Mouse (Mus musculus): ENCODE measurements around the gene Ipo4. TPM values are rescaled to one million over a fixed set of nuclear protein-coding genes. Genes with fewer than 3 reads are reported as not detected.

The Ipo4 gene
- total and polyA plus RNA-seq, 3 experiments: 18.1 to 75.8 (median 24.1) TPM

DNA sequence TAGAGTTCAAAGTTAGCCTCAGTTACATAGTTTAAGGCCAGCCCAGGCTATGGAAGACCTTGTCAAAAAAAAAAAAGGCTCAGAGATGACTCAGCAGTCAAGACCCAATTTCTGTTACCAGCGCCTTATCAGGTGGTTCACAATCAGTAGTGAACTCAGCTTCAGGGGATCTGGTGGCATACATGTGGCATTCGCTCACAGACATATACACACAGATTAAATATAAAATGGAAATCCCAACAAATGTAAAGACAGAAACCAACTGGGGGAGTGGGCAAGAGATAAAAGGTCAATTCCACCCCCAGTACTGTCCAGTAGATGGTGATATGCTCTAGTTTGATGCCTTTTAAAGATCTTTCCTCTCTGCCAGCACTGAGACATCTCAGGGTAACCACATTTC is 49.6 kb downstream of the Ipo4 start:
- H3K36me3 ChIP-seq (replicated peaks): peaks cover 49% of the 10 kb centered on the region
- peaks cover 72% of the 10 kb centered on the region for H3K4me1 ChIP-seq (ENCODE audit: insufficient read depth, low read depth, low read length)
- no peak overlapping the region; the same call in 1 of the 2 replicates for H3K4me3 ChIP-seq (ENCODE audit: low read depth, low read length)
- TF ChIP-seq GATA2 (IDR thresholded peaks at IDR 0.05; ENCODE audit: borderline replicate concordance, low read depth, low read length) (no peak), POLR2AphosphoS5 (IDR thresholded peaks at IDR 0.05; ENCODE audit: insufficient replicate concordance, low read depth, low read length) (no peak), GATA1 (IDR thresholded peaks at IDR 0.05; ENCODE audit: borderline replicate concordance, low read length) (no peak), TAL1 (conservative IDR thresholded peaks at IDR 0.05; ENCODE audit: low read depth, low read length) (no peak; the same call in 1 of the 2 replicates)
- no peaks in the 10 kb centered on the region for H3K27me3 ChIP-seq (ENCODE audit: insufficient read depth, low read length)
- DNase-seq (ENCODE audit: low spot score) (peak; percentile 31), ATAC-seq (ENCODE audit: extremely low read depth, insufficient number of reproducible peaks, low FRiP score, poor library complexity, severe bottlenecking) (peak; percentile 17)
- no peaks in the 10 kb centered on the region for H3K9me3 ChIP-seq (replicated peaks)

DNA sequence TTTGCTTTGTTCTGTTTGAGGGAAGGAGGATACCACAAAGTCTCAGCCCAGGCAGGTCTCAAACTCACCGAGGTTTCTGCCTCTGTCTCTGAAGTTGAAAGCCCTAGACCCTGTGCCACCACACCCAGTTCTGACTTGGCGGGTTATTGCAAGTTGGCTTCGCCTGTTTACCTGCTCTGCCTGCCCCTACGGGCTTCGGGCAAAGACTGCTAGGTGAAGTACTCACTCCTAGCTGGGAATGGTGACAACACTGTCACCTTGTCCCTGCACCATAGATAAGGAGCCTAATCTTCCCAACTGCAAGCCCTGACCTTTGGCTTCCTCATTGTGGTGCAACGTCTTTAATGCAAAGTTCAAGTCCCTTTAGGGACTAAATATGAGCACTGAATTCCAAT is 50.2 kb downstream of the Ipo4 start:
- DNase-seq (ENCODE audit: low spot score): no peak

DNA sequence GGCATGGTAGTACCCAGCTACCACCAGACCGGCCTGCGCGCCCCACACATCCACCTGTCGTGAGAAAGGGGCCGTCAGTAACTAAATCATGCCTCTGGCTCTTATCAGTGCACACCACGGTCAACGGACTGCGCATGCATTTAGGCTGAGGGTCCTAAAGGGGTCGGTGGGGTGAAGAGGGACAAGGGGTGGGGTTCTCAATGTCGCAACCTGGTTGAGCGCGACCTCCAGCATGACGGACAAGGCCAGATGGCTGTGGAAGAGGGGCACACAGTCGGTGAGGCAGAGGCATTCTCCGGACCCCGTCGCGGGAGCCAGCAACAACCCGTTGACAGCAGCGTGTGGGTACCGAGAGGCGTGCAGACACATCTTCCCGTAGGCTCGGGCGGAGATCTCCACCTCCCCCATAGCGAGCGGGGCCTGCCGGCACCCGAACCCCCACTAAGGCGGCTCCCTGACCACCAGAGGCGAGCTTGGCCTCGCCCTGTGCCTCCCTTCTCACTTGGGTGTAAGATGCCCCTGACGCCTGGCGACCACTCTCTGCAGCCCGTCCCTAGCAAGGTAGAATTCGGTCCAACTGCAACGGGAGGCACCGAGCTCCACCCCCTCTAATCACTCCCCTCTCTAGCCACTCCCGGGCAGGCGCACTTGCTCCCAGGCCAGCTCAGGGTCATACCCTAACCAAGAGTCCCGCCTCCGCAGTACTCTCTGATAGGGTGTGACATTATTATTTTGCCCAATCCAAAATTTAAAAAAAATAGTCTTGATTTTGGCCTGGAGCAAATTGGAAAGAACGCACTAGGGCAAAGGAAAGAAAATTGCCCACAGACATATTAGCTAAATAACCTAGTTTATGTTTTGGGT is 50.8 kb downstream of the Ipo4 start, which contains the start of gene Emc9:
Gene Emc9 (minus strand): TSS at position 601 of the 864 bp plus-strand sequence.
- peaks cover 80% of the 10 kb centered on the region for H3K4me1 ChIP-seq (ENCODE audit: insufficient read depth, low read depth, low read length)
- ATAC-seq (ENCODE audit: extremely low read depth, insufficient number of reproducible peaks, low FRiP score, poor library complexity, severe bottlenecking): peak; percentile 76
- H3K9me3 ChIP-seq (replicated peaks): no peaks in the 10 kb centered on the region

More for the DNA sequence above, 50.2 kb downstream of the Ipo4 start:
- no peaks in the 10 kb centered on the region for H3K9me3 ChIP-seq (replicated peaks)
- peak overlapping the region; percentile 90; the same call in 1 of the 2 replicates for H3K4me3 ChIP-seq (ENCODE audit: low read depth, low read length)
- peaks cover 55% of the 10 kb centered on the region for H3K36me3 ChIP-seq (replicated peaks)
- TF ChIP-seq TAL1 (conservative IDR thresholded peaks at IDR 0.05; ENCODE audit: low read depth, low read length) (peak; percentile 62), GATA2 (IDR thresholded peaks at IDR 0.05; ENCODE audit: borderline replicate concordance, low read depth, low read length) (no peak), POLR2AphosphoS5 (IDR thresholded peaks at IDR 0.05; ENCODE audit: insufficient replicate concordance, low read depth, low read length) (no peak), GATA1 (IDR thresholded peaks at IDR 0.05; ENCODE audit: borderline replicate concordance, low read length) (no peak)
- peaks cover 78% of the 10 kb centered on the region for H3K4me1 ChIP-seq (ENCODE audit: insufficient read depth, low read depth, low read length)
- no peaks in the 10 kb centered on the region for H3K27me3 ChIP-seq (ENCODE audit: insufficient read depth, low read length)
- no peak for ATAC-seq (ENCODE audit: extremely low read depth, insufficient number of reproducible peaks, low FRiP score, poor library complexity, severe bottlenecking)

DNA sequence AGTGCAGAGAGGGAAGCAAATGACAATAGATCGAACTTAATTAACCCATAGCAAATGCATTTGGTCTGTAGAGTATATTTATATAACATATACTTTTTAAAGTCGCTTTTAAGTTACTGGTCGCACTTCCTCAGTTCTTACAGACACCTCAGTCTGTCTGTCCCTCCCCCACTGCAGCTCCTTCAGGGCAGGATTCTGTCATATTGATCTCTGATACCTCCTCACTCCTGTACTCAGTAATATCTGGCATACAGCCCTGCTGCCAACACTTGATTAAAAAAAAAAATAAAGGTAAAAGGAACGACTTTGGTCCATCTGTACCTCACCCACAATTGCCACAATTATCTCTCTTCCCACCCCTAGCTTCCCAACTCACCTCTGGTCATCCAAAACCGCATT is 51.5 kb downstream of the Ipo4 start:
- H3K9me3 ChIP-seq (replicated peaks): no peaks in the 10 kb centered on the region
- H3K36me3 ChIP-seq (replicated peaks): peaks cover 62% of the 10 kb centered on the region
- no peaks in the 10 kb centered on the region for H3K27me3 ChIP-seq (ENCODE audit: insufficient read depth, low read length)
- no peak for ATAC-seq (ENCODE audit: extremely low read depth, insufficient number of reproducible peaks, low FRiP score, poor library complexity, severe bottlenecking)
- TF ChIP-seq TAL1 (conservative IDR thresholded peaks at IDR 0.05; ENCODE audit: low read depth, low read length) (no peak), GATA2 (IDR thresholded peaks at IDR 0.05; ENCODE audit: borderline replicate concordance, low read depth, low read length) (no peak), GATA1 (IDR thresholded peaks at IDR 0.05; ENCODE audit: borderline replicate concordance, low read length) (no peak), CTCF (IDR thresholded peaks at IDR 0.05; ENCODE audit: low read depth, low read length) (no peak), POLR2AphosphoS5 (IDR thresholded peaks at IDR 0.05; ENCODE audit: insufficient replicate concordance, low read depth, low read length) (no peak)
- peaks cover 80% of the 10 kb centered on the region for H3K4me1 ChIP-seq (ENCODE audit: insufficient read depth, low read depth, low read length)
- DNase-seq (ENCODE audit: low spot score): no peak
- peak overlapping the region; percentile 90 for H3K4me3 ChIP-seq (ENCODE audit: low read depth, low read length)

More for the DNA sequence above, 50.8 kb downstream of the Ipo4 start, which contains the start of gene Emc9:
- peak; percentile 90 for DNase-seq (ENCODE audit: low spot score)
- no peaks in the 10 kb centered on the region for H3K27me3 ChIP-seq (ENCODE audit: insufficient read depth, low read length)
- TF ChIP-seq GATA1 (IDR thresholded peaks at IDR 0.05; ENCODE audit: borderline replicate concordance, low read length) (no peak), POLR2AphosphoS5 (IDR thresholded peaks at IDR 0.05; ENCODE audit: insufficient replicate concordance, low read depth, low read length) (no peak), TAL1 (conservative IDR thresholded peaks at IDR 0.05; ENCODE audit: low read depth, low read length) (no peak), CTCF (IDR thresholded peaks at IDR 0.05; ENCODE audit: low read depth, low read length) (no peak), GATA2 (IDR thresholded peaks at IDR 0.05; ENCODE audit: borderline replicate concordance, low read depth, low read length) (no peak)
- peak within 1 kb of the TSS; percentile 90 for H3K4me3 ChIP-seq (ENCODE audit: low read depth, low read length)
- H3K36me3 ChIP-seq (replicated peaks): peaks cover 61% of the 10 kb centered on the region

DNA sequence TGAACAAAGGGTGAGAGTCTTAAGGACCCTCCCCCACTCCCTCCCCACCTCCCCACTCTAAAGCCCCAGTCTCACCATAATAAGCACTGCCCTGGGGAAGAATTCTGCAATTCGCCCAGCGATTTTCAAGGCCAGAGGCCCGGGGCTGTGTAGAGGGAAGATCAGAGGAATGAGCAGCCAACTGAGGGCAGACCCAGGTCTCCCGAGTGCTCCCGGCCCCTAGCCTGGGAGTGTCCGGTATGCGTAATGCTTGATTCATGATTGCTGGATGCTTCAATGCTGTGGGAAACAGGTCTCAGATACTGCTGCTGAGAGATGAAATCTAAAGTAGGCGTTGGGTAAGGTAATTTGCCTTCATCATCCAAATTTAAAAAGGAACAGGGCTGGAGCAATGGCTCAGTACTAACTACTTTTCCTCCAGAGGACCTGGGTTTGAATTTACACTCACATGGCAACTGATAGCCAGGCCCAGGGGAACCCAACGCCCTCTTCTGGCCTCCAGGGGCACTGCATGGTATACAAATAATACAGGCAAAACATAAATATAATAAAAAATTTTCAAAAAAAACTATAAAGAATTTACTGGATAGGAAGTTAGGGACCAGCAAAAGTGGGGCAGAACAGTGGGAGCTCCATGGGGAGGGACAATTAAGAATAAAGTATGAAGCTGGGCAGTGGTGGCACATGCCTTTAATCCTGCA is 53.6 kb downstream of the Ipo4 start:
- no peaks in the 10 kb centered on the region for H3K27me3 ChIP-seq (ENCODE audit: insufficient read depth, low read length)
- H3K9me3 ChIP-seq (replicated peaks): no peaks in the 10 kb centered on the region
- DNase-seq (ENCODE audit: low spot score): no peak
- H3K4me1 ChIP-seq (ENCODE audit: insufficient read depth, low read depth, low read length): peaks cover 80% of the 10 kb centered on the region
- H3K4me3 ChIP-seq (ENCODE audit: low read depth, low read length): no peak overlapping the region
- H3K36me3 ChIP-seq (replicated peaks): peaks cover 43% of the 10 kb centered on the region
- TF ChIP-seq CTCF (IDR thresholded peaks at IDR 0.05; ENCODE audit: low read depth, low read length): peak; percentile 13; the same call in 1 of the 2 replicates
- TF ChIP-seq GATA1 (IDR thresholded peaks at IDR 0.05; ENCODE audit: borderline replicate concordance, low read length): no peak
- no peak for ATAC-seq (ENCODE audit: extremely low read depth, insufficient number of reproducible peaks, low FRiP score, poor library complexity, severe bottlenecking)

DNA sequence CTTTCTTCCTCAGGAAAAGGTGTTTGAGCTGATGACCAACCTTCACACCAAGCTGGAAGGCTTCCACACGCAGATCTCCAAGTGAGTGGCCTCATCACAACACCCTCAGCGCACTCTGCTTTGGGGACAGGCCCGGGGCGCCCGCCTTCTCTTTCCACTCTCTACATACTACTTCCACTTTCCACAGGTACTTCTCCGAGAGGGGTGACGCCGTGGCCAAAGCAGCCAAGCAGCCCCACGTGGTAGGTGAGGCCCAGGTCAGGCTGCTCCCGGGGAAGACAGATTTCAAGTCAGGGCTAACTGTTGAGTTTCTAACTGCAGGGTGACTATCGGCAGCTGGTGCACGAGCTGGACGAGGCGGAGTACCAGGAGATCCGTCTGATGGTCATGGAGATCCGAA is 55.0 kb downstream of the Ipo4 start:
- no peak for TF ChIP-seq TAL1 (conservative IDR thresholded peaks at IDR 0.05; ENCODE audit: low read depth, low read length)
- no peak for TF ChIP-seq GATA1 (IDR thresholded peaks at IDR 0.05; ENCODE audit: borderline replicate concordance, low read length)
- no peak for TF ChIP-seq CTCF (IDR thresholded peaks at IDR 0.05; ENCODE audit: low read depth, low read length)
- TF ChIP-seq POLR2AphosphoS5 (IDR thresholded peaks at IDR 0.05; ENCODE audit: insufficient replicate concordance, low read depth, low read length): no peak
- TF ChIP-seq GATA2 (IDR thresholded peaks at IDR 0.05; ENCODE audit: borderline replicate concordance, low read depth, low read length): no peak
- Histone ChIP-seq H3K4me3 (ENCODE audit: low read depth, low read length) (no peak overlapping the region), H3K27me3 (ENCODE audit: insufficient read depth, low read length) (no peaks in the 10 kb centered on the region), H3K4me1 (ENCODE audit: insufficient read depth, low read depth, low read length) (peaks cover 77% of the 10 kb centered on the region), H3K36me3 (replicated peaks) (peaks cover 40% of the 10 kb centered on the region), H3K9me3 (replicated peaks) (no peaks in the 10 kb centered on the region)
- no peak for DNase-seq (ENCODE audit: low spot score)
- no peak for ATAC-seq (ENCODE audit: extremely low read depth, insufficient number of reproducible peaks, low FRiP score, poor library complexity, severe bottlenecking)

All from G1E (cell line).